Mouse (Mus musculus) stomach, postnatal 0 days (tissue): Measurements from ENCODE around the gene Tbl2.

Experiments
- CTCF ChIP-seq: IDR thresholded peaks from 2 replicates; pipeline ENCODE4 v1.5.1; 2016; ENCODE audit warnings: antibody characterized with exemption, low read depth, mild to moderate bottlenecking, moderate library complexity
- EP300 ChIP-seq: optimal IDR thresholded peaks from 2 replicates; pipeline ENCODE3; 2016; ENCODE audit warnings: antibody characterized with exemption

GRCm38 (mm10) chr5:135115241-135115640 is 34.2 kb upstream of the Tbl2 start:
- TF ChIP-seq CTCF = no peak
- no peak for TF ChIP-seq EP300
